Mouse (Mus musculus): ENCODE measurements around the gene Zcchc13.

GRCm38 (mm10) chrX:103644301-103644700 lies 13.9 kb downstream of the Zcchc13 start:
- TF ChIP-seq EP300 (IDR thresholded peaks at IDR 0.05; ENCODE audit: low read depth) (no peak), CTCF (IDR thresholded peaks at IDR 0.05; ENCODE audit: low read depth) (no peak)
